Mouse (Mus musculus): ENCODE measurements at regions not wholly inside any gene's neighbourhood (a gene's known extent, or its start where the extent isn't known, plus 50 kb on each side); places are given as distances from the start of the nearest gene placed in this dataset.
A peak's percentile ranks its signal among the peaks of the same experiment; 100 is the strongest.
"Not testable (repeated sequence)": the region's sequence is repeated elsewhere in the genome, so short reads cannot be mapped to it uniquely, and the experiment has no call there.

DNA sequence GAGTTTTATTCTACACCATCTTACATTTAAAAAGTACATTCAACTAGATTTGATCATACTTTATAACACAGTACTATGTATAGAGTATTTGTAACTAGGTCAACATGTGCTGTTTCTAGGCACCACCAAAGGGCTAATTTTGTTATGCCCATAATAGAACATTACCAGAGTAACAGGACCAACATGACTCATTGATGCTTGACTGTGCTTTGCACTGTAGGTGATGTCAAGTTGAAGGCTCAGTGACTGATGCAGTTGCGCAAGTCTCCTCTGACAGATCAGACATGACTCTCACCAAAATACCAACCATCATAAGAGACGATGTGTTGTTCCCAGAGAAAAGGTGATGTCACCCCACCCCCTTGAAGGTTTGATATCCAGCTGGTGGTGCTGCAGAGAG is 108.5 kb downstream of the Mrpl39 start:
- no peak for DNase-seq (ENCODE audit: low read depth, low spot score)

GRCm38 (mm10) chr16:84629868-84630267 is 105.7 kb downstream of the Mrpl39 start:
- DNase-seq (ENCODE audit: low read depth, low spot score): no peak

DNA sequence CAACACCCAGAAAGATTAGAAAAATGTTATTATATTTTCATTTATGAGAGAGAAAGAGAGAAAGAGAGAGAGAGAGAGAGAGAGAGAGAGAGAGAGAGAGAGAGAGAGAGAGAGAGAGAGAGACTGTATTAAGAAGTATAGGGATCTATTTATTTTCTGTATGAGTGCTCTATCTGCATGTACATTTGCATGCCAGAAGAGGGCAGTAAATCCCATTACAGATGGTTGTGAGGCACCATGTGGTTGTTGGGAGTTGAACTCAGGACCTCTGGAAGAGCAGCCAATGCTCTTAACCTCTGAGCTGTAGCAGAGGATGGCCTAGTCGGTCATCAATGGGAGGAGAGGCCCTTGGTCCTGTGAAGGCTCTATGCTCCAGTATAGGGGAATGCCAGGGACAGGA is 91.1 kb downstream of the Mrpl39 start:
- not testable (repeated sequence) for DNase-seq (ENCODE audit: low read depth, low spot score)

- peak; percentile 7 for DNase-seq (ENCODE audit: low read depth, low spot score)
Measured at GRCm38 (mm10) chr16:84646172-84646684, 89.3 kb downstream of the Mrpl39 start.

DNA sequence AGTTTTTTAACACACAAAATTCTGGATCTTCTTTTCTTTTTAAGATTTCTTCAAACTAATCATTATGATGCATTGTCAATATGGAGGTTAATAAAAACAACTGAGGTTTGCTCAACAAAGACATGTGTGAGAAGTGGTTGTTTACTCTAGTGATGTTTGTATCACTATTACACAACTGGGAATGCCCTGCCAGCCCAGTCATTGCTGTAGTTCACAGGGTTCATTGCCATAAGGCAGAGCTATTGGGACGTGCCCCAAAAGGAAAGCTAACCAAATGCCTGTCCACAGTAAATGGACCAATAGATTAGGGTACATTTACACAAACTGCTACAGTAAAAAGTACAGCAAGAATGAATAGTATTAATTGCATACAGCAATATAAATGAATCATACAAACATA is 84.9 kb downstream of the Mrpl39 start:
- no peak for DNase-seq (ENCODE audit: low read depth, low spot score)

- no peak for DNase-seq (ENCODE audit: low read depth, low spot score)
Measured at GRCm38 (mm10) chr16:84653873-84654272, 81.7 kb downstream of the Mrpl39 start.

GRCm38 (mm10) chr16:84661879-84662278 is 73.7 kb downstream of the Mrpl39 start:
- DNase-seq (ENCODE audit: low read depth, low spot score): no peak

DNA sequence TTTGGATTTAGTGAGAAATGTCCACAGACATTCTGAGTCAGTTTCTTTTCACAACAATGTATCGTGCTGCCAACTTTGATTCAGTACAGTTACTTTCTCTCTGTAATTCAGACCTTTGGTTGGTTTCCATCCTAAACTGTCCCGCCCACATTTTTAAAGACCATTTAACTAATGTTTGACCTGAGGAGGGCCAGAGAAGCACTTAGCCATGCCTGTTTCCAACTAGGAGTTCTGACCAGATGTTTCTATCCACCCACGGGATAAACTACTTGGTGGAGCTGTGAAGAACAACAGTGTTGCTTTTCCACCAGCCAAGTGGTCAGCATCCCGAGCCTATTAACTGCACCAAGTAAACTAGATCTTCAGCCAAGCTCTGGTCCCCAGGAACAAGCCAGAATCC is 72.0 kb downstream of the Mrpl39 start:
- no peak for DNase-seq (ENCODE audit: low read depth, low spot score)

Measured in mesoderm, embryonic 11.5 days (tissue).